Mouse (Mus musculus) neural tube, embryonic 13.5 days (tissue): Measurements from ENCODE around the gene Kif21b. TPM values are rescaled to one million over a fixed set of nuclear protein-coding genes. Genes with fewer than 3 reads are reported as not detected.

Experiments
- ATAC-seq: fragments of 200-750 bp; cut with Nextera tagmentation; 2 replicates; pipeline ENCODE4 v1.8.0; 2017; ENCODE audit warnings: low read depth, mild to moderate bottlenecking, moderate TSS enrichment, moderate library complexity
- H3K27ac ChIP-seq: fragments of 300-500 bp; sonication (generic); replicated peaks from 2 replicates; pipeline ENCODE4 v1.5.1; 2015; ENCODE audit warnings: moderate library complexity, mild to moderate bottlenecking, inconsistent platforms
- H3K27me3 ChIP-seq: fragments of 300-500 bp; sonication (generic); 2 replicates; pipeline ENCODE4 v1.6.1; 2015; ENCODE audit warnings: mild to moderate bottlenecking, inconsistent platforms
- H3K36me3 ChIP-seq: fragments of 300-500 bp; sonication (generic); 2 replicates; pipeline ENCODE4 v1.6.1; 2015; ENCODE audit warnings: mild to moderate bottlenecking, inconsistent platforms
- H3K4me1 ChIP-seq: fragments of 300-500 bp; sonication (generic); replicated peaks from 2 replicates; pipeline ENCODE4 v1.6.1; 2015; ENCODE audit warnings: inconsistent platforms
- H3K4me2 ChIP-seq: fragments of 300-500 bp; sonication (generic); 2 replicates; pipeline ENCODE4 v1.6.1; 2015; ENCODE audit warnings: inconsistent platforms, mild to moderate bottlenecking, moderate library complexity
- H3K4me3 ChIP-seq: fragments of 300-500 bp; sonication (generic); 2 replicates; pipeline ENCODE4 v1.5.1; 2015; ENCODE audit warnings: mild to moderate bottlenecking, inconsistent platforms
- H3K9ac ChIP-seq: fragments of 300-500 bp; sonication (generic); 2 replicates; pipeline ENCODE4 v1.6.1; 2015; ENCODE audit warnings: moderate library complexity, mild to moderate bottlenecking, inconsistent platforms
- H3K9me3 ChIP-seq: fragments of 300-500 bp; sonication (generic); 2 replicates; pipeline ENCODE4 v1.6.1; 2016; ENCODE audit warnings: inconsistent platforms
- WGBS: fragments of 180-500 bp; shearing (Covaris S2); methylation state at CpG from one replicate; pipeline ENCODE4 v1.1.7; 2015; 5-methylcytosine and 5-hydroxymethylcytosine counted together
- polyA plus RNA-seq: library from polyadenylated mRNA; unstranded; fragments of >200 nt; fragmentation: Nextera tagmentation; extraction: Ambion mirVana; gene quantifications from 2 replicates; pipeline ENCODE4 v1.2.1, GENCODE M21; 2015

Gene Kif21b
- polyA plus RNA-seq = 34.6 and 41.7 TPM in 2 replicates

GRCm38 (mm10) chr1:136130951-136131558 is at the start of gene Kif21b:
Kif21b (plus strand) TSS chr1:136131389.
- Histone ChIP-seq H3K4me2 (peak within 1 kb of the TSS; percentile 77), H3K27me3 (no peaks in the 10 kb centered on the region), H3K9ac (peak within 1 kb of the TSS; percentile 98), H3K4me1 (peaks cover 62% of the 10 kb centered on the region), H3K36me3 (no peaks in the 10 kb centered on the region), H3K4me3 (peak within 1 kb of the TSS; percentile 94), H3K9me3 (no peaks in the 10 kb centered on the region), H3K27ac (peak within 1 kb of the TSS; percentile 94)
- 2% methylated on average over 42 of the region's 42 CpGs for WGBS
- ATAC-seq = peak; percentile 88

DNA sequence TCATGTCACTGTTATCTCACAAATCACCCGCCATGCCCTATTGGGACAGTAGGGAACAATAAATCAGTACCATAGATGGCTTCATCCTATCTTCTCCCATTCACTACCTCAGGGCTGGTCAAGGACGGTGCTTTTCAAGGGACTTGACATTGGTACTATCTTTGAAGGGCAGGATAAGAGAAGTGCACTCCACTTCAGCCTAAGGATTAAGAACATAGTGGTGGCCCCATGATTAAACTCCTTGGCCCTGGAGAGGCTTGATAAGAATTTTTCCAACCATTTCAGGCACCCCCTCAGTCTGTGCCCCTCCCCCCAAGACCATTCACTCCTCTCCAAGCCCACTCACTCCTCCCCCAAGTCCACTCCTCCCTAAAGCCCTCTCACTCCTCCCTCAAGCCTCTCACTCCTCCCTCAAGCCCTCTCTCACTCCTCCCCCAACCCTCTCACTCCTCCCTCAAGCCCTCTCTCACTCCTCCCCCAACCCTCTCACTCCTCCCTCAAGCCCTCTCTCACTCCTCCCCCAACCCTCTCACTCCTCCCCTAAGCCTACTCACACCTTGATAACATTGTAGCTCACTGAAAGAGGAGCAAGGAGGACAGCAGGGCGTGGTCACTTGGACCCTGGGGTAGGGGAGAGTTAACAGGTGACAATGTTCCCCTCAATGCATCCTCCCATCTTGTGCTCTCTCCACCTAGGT is 45.1 kb upstream of the Kif21b start:
- WGBS = 85% methylated on average over 3 of the region's 3 CpGs
- no peak overlapping the region for H3K27ac ChIP-seq

DNA sequence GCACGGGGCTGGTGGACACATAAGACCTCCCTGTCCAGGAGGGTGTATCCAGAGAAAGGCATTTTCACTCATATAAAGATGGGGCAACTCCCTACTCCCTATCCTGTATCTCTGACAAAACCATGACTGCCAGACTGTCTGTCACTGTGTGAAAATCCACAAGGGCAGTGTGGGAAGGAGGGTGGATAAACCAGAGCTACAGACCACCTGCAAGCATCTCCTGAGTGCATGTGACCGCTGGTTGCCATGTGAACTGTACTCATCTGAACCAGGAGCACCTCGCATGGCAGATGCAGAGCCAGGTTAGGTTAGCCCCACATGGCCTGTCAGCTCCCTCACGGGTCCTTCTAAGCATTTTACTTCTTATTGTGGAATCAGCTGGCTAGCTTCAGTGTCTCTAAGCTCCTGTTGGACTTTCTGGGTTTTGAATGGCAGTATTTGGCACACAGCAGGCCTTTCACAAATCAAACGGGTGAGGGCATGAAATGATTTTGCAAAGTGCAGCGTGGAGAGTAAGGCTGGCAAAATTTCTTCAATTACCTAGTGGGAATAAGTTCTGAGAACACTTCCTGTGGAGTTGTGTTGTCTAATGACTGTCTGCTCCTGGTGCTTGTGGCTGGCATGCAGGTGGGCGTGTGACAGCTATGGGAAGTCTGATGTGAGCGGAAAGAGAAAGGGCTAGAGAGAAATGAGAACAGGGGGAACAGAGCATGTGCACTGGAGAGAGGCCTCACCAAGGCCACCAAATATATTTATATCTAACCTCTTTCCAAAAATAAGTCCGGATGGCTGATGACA is 41.6 kb upstream of the Kif21b start:
- Histone ChIP-seq H3K36me3 (no peaks in the 10 kb centered on the region), H3K27ac (no peak overlapping the region), H3K4me3 (no peak overlapping the region), H3K27me3 (no peaks in the 10 kb centered on the region), H3K9ac (no peak overlapping the region), H3K4me2 (no peak overlapping the region), H3K9me3 (no peaks in the 10 kb centered on the region), H3K4me1 (no peaks in the 10 kb centered on the region)
- ATAC-seq = no peak
- WGBS = 79% methylated on average over 9 of the region's 9 CpGs

More for the DNA sequence above, 45.1 kb upstream of the Kif21b start:
- H3K9ac ChIP-seq = no peak overlapping the region
- no peak overlapping the region for H3K4me2 ChIP-seq
- no peaks in the 10 kb centered on the region for H3K4me1 ChIP-seq
- H3K36me3 ChIP-seq = no peaks in the 10 kb centered on the region
- no peak for ATAC-seq
- H3K9me3 ChIP-seq = peaks cover 6% of the 10 kb centered on the region; the same call in 1 of the 2 replicates
- no peaks in the 10 kb centered on the region for H3K27me3 ChIP-seq
- no peak overlapping the region for H3K4me3 ChIP-seq

GRCm38 (mm10) chr1:136093726-136094125 is 37.5 kb upstream of the Kif21b start:
- no peak overlapping the region for H3K4me3 ChIP-seq
- no peak overlapping the region for H3K9ac ChIP-seq
- no peak overlapping the region for H3K27ac ChIP-seq
- H3K27me3 ChIP-seq = no peaks in the 10 kb centered on the region
- no peaks in the 10 kb centered on the region for H3K9me3 ChIP-seq
- no peaks in the 10 kb centered on the region for H3K36me3 ChIP-seq
- no peak overlapping the region for H3K4me2 ChIP-seq
- no peaks in the 10 kb centered on the region for H3K4me1 ChIP-seq
- 80% methylated on average over 3 of the region's 3 CpGs for WGBS
- no peak for ATAC-seq

DNA sequence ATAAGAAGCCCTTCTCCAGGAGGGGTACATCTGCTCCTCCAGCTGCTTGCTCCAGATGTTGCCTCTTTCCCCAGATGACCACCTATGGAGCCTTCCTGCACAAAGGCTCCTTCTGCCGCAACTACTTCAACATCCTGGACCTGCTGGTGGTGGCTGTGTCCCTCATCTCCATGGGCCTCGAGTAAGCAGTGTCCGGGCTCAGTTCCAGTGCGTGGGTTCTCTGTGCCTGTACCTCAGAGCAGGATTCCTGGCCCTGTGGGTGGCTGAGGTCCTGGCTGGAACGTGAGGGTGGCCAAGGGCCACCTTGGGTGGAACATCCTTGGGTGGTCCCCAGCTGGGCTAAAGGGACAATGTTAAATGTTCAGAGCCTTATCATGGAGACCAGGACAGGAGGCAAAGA is 36.4 kb upstream of the Kif21b start:
- H3K36me3 ChIP-seq = no peaks in the 10 kb centered on the region
- H3K9ac ChIP-seq = no peak overlapping the region
- no peaks in the 10 kb centered on the region for H3K9me3 ChIP-seq
- H3K4me2 ChIP-seq = no peak overlapping the region
- no peak for ATAC-seq
- no peak overlapping the region for H3K4me3 ChIP-seq
- no peaks in the 10 kb centered on the region for H3K27me3 ChIP-seq
- 85% methylated on average over 5 of the region's 5 CpGs for whole genome bisulfite sequencing
- no peaks in the 10 kb centered on the region for H3K4me1 ChIP-seq
- H3K27ac ChIP-seq = no peak overlapping the region

DNA sequence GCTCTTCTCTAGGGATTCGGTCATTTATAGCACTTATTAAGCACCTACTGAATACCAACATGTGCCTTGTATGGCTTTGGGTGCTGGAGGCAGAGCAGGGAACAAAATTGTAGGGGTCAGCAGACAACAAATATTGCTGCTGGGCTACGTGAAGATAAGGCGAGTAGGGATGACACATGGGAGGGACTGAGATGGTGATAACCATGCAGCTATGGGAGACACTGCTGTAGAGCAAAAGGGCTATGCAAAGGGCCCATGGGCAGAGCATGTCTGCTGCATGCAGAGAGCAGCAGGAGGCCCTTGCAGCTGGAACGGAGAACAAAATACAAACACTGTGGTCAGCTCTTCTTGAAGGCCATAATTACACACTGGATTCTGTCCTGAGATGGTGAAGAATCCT is 29.1 kb upstream of the Kif21b start:
- peaks cover 35% of the 10 kb centered on the region for H3K4me1 ChIP-seq
- H3K36me3 ChIP-seq = no peaks in the 10 kb centered on the region
- ATAC-seq = no peak
- H3K4me2 ChIP-seq = no peak overlapping the region
- WGBS = 75% methylated on average over 4 of the region's 4 CpGs
- no peak overlapping the region for H3K9ac ChIP-seq
- no peaks in the 10 kb centered on the region for H3K9me3 ChIP-seq
- H3K27me3 ChIP-seq = no peaks in the 10 kb centered on the region
- H3K27ac ChIP-seq = no peak overlapping the region
- H3K4me3 ChIP-seq = no peak overlapping the region

GRCm38 (mm10) chr1:136102551-136102950 is 28.6 kb upstream of the Kif21b start:
- Histone ChIP-seq H3K27me3 (no peaks in the 10 kb centered on the region), H3K9me3 (no peaks in the 10 kb centered on the region), H3K9ac (no peak overlapping the region), H3K36me3 (no peaks in the 10 kb centered on the region), H3K27ac (no peak overlapping the region), H3K4me2 (no peak overlapping the region), H3K4me1 (peaks cover 35% of the 10 kb centered on the region), H3K4me3 (no peak overlapping the region)
- WGBS = 78% methylated on average over 3 of the region's 3 CpGs
- no peak for ATAC-seq

DNA sequence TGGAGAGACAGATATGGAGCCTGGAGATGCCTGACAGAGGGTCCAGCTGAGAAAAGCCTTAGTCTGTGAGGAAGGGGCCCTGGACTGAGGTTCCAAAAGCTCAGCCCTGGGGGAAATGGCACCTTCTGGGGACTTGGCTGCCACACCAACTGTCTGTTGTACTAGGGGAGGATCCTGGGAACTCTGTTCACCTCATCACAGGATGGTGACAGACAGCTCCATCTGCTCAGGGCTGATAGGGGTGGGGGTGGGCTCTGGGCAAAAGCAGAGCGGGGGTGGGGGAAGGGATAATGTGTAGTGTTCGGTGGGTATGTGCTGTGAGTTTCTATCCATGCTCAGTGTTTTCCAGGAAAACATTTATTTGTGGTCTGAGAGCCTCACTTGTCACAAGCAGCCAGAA is 28.2 kb upstream of the Kif21b start:
- no peak overlapping the region for H3K9ac ChIP-seq
- peaks cover 35% of the 10 kb centered on the region for H3K4me1 ChIP-seq
- no peak for ATAC-seq
- no peaks in the 10 kb centered on the region for H3K27me3 ChIP-seq
- H3K4me3 ChIP-seq = no peak overlapping the region
- no peak overlapping the region for H3K4me2 ChIP-seq
- no peaks in the 10 kb centered on the region for H3K9me3 ChIP-seq
- 43% methylated on average over 2 of the region's 2 CpGs for WGBS
- H3K36me3 ChIP-seq = no peaks in the 10 kb centered on the region
- no peak overlapping the region for H3K27ac ChIP-seq

- ATAC-seq = no peak
- Histone ChIP-seq H3K9ac (no peak overlapping the region), H3K27me3 (no peaks in the 10 kb centered on the region), H3K4me3 (no peak overlapping the region), H3K36me3 (no peaks in the 10 kb centered on the region), H3K27ac (no peak overlapping the region), H3K4me2 (no peak overlapping the region), H3K4me1 (peaks cover 35% of the 10 kb centered on the region), H3K9me3 (no peaks in the 10 kb centered on the region)
- 80% methylated on average over 7 of the region's 7 CpGs for WGBS
Observed at GRCm38 (mm10) chr1:136103696-136104095, 27.5 kb upstream of the Kif21b start.

GRCm38 (mm10) chr1:136104741-136105140 is 26.4 kb upstream of the Kif21b start:
- Histone ChIP-seq H3K4me1 (peaks cover 35% of the 10 kb centered on the region), H3K27ac (0 out of 2 replicates have a peak overlapping the region, but pooled peaks have one; percentile 38), H3K36me3 (no peaks in the 10 kb centered on the region), H3K27me3 (no peaks in the 10 kb centered on the region), H3K9me3 (no peaks in the 10 kb centered on the region), H3K9ac (peak overlapping the region; percentile 12; the same call in 1 of the 2 replicates), H3K4me2 (no peak overlapping the region), H3K4me3 (no peak overlapping the region)
- peak; percentile 74 for ATAC-seq
- 21% methylated on average over 4 of the region's 4 CpGs for WGBS

GRCm38 (mm10) chr1:136109464-136109863 is 21.7 kb upstream of the Kif21b start:
- Histone ChIP-seq H3K9ac (no peak overlapping the region), H3K9me3 (no peaks in the 10 kb centered on the region), H3K36me3 (no peaks in the 10 kb centered on the region), H3K4me3 (no peak overlapping the region), H3K4me2 (no peak overlapping the region), H3K27ac (no peak overlapping the region), H3K4me1 (peaks cover 12% of the 10 kb centered on the region), H3K27me3 (no peaks in the 10 kb centered on the region)
- 94% methylated on average over 2 of the region's 2 CpGs for WGBS
- ATAC-seq = no peak

- peaks cover 18% of the 10 kb centered on the region for H3K4me1 ChIP-seq
- no peaks in the 10 kb centered on the region for H3K27me3 ChIP-seq
- H3K27ac ChIP-seq = no peak overlapping the region
- WGBS = 31% methylated on average over 3 of the region's 3 CpGs
- no peaks in the 10 kb centered on the region for H3K36me3 ChIP-seq
- no peak overlapping the region for H3K4me2 ChIP-seq
- no peaks in the 10 kb centered on the region for H3K9me3 ChIP-seq
- no peak overlapping the region for H3K4me3 ChIP-seq
- no peak for ATAC-seq
- no peak overlapping the region for H3K9ac ChIP-seq
Observed at GRCm38 (mm10) chr1:136116183-136116582, 15.0 kb upstream of the Kif21b start.
